Mouse (Mus musculus) limb, embryonic 15.5 days (tissue): ENCODE measurements around the gene Oas2. TPM values are rescaled to one million over a fixed set of nuclear protein-coding genes. Genes with fewer than 3 reads are reported as not detected.

Experiments used
- polyA plus RNA-seq: library from polyadenylated mRNA; unstranded; fragments of >200 nt; fragmentation: Nextera tagmentation; extraction: Ambion mirVana; gene quantifications from 2 replicates; pipeline ENCODE4 v1.2.1, GENCODE M21; 2015

Oas2 gene
- polyA plus RNA-seq, 1 experiment from 2014 or later: 0.44 TPM

Other genes starting within 250 kb of the Oas2 start
- 58.9 and 63.4 TPM in 2 replicates for gene Plbd2, start 246.2 kb downstream of the Oas2 start, polyA plus RNA-seq
- 12.0 and 13.4 TPM in 2 replicates for gene Slc8b1, start 238.7 kb downstream of the Oas2 start, polyA plus RNA-seq
- 25.4 and 25.8 TPM in 2 replicates for gene Tpcn1, start 161.2 kb downstream of the Oas2 start, polyA plus RNA-seq
- 0.38 TPM in 2 replicates for gene Iqcd, start 160.8 kb downstream of the Oas2 start, polyA plus RNA-seq
- gene Rita1, start 137.3 kb downstream of the Oas2 start, polyA plus RNA-seq: 13.8 TPM in 2 replicates
- gene Ddx54, start 137.1 kb downstream of the Oas2 start, polyA plus RNA-seq: 39.4 and 41.7 TPM in 2 replicates
- gene Cfap73, start 115.6 kb downstream of the Oas2 start, polyA plus RNA-seq: not detected in 2 replicates
- gene Rasal1, start 101.0 kb downstream of the Oas2 start, polyA plus RNA-seq: 0.43 and 0.49 TPM in 2 replicates
- 2.7 and 4.0 TPM in 2 replicates for gene Dtx1, start 37.9 kb downstream of the Oas2 start, polyA plus RNA-seq
- gene Oas3, start 27.8 kb upstream of the Oas2 start, polyA plus RNA-seq: 0.16 and 0.18 TPM in 2 replicates
- gene Oas1e, start 45.7 kb upstream of the Oas2 start, polyA plus RNA-seq: not detected in 2 replicates
- gene Oas1c, start 62.7 kb upstream of the Oas2 start, polyA plus RNA-seq: 0.17 and 0.35 TPM in 2 replicates
- 0.42 and 1.0 TPM in 2 replicates for gene Oas1f, start 97.5 kb upstream of the Oas2 start, polyA plus RNA-seq
- gene Oas1h, start 111.6 kb upstream of the Oas2 start, polyA plus RNA-seq: not detected in 2 replicates
- gene Oas1g, start 137.8 kb upstream of the Oas2 start, polyA plus RNA-seq: 0.48 and 0.81 TPM in 2 replicates
- gene Oas1a, start 157.7 kb upstream of the Oas2 start, polyA plus RNA-seq: 2.3 and 2.5 TPM in 2 replicates
- not detected in 2 replicates for gene Oas1d, start 164.7 kb upstream of the Oas2 start, polyA plus RNA-seq